Mouse (Mus musculus): ENCODE measurements around the gene Pros1. TPM values are rescaled to one million over a fixed set of nuclear protein-coding genes. Genes with fewer than 3 reads are reported as not detected.

Pros1 gene
- polyA plus RNA-seq, 1 experiment from 2014 or later = 60.0 TPM

DNA sequence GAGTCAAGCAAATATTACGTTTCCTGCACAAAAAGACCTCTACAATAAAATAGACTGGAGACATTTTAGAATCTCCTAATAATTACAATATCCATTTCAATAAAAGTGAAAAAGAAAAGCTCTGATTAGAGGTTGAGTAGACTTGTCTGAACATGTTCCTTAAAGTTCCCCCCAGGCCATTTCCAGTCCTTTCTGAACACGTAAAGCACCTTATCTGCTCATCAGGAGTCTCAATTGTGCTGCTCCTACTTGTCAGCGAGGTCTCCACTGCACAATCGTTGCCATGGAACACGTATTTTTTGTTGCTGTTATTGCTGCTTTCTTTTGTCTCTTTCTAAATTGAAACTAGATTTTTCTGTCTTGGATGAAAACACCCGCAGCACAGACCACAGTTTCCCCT lies 7.3 kb downstream of the Pros1 start:
- 0 out of 2 replicates have a peak overlapping the region, but pooled peaks have one; percentile 18 for H3K27ac ChIP-seq (replicated peaks)
- no peak overlapping the region for H3K4me2 ChIP-seq (replicated peaks)
- H3K9me3 ChIP-seq (replicated peaks) = no peaks in the 10 kb centered on the region
- no peak for ATAC-seq (ENCODE audit: insufficient number of reproducible peaks, low FRiP score, low TSS enrichment, low read depth)
- WGBS = 45% methylated on average over 6 of the region's 6 CpGs
- H3K27me3 ChIP-seq = no peaks in the 10 kb centered on the region
- H3K4me3 ChIP-seq (replicated peaks) = no peak overlapping the region
- H3K9ac ChIP-seq = no peak overlapping the region
- no peaks in the 10 kb centered on the region for H3K4me1 ChIP-seq
- no peaks in the 10 kb centered on the region for H3K36me3 ChIP-seq

DNA sequence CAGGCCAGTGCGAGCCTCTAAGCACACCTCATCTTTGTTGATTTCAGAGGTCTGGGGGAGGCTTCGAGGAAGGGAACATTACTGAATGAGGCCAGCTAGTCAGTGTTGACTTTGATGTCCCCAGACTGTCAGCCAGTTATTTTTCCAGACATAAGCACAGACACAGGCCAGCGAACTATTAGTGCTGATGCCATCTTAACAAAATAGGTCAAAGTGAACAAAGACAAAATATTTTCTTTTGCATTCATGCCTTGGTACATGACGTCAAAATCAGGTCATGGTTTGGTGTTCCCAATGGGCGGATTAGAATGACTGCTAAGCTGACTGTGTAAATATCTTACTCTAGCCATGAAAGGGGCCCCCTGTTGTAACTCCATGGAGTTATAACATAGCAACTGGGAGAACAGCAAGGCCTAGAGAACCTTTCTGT lies 18.6 kb downstream of the Pros1 start:
- H3K4me1 ChIP-seq = no peaks in the 10 kb centered on the region
- no peak for ATAC-seq (ENCODE audit: insufficient number of reproducible peaks, low FRiP score, low TSS enrichment, low read depth)
- H3K36me3 ChIP-seq = no peaks in the 10 kb centered on the region
- H3K4me3 ChIP-seq (replicated peaks) = no peak overlapping the region
- H3K9me3 ChIP-seq (replicated peaks) = no peaks in the 10 kb centered on the region; the same call in 1 of the 2 replicates
- 68% methylated on average over 5 of the region's 5 CpGs for WGBS
- no peaks in the 10 kb centered on the region for H3K27me3 ChIP-seq
- no peak overlapping the region for H3K9ac ChIP-seq
- no peak overlapping the region for H3K4me2 ChIP-seq (replicated peaks)
- no peak overlapping the region for H3K27ac ChIP-seq (replicated peaks)

DNA sequence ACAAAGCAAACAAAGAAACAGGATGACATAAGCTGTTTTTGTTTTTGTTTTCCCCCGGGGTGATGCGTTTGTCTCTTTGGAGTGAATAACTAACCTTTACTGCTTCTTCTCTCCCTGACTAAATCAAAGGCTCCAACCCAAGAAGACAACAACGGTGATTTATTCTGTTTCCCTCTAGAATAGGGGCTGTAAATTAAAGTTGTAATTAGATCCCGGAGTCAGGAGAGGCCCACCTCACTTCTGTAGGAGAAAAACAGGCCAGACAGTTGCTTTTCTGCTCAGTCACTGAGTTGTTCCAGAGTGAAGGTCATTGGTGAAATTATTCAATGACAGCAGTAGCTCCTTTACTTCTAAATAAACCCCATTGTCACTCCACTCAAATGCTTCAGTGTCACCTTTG lies 19.1 kb downstream of the Pros1 start:
- no peak overlapping the region for H3K9ac ChIP-seq
- no peaks in the 10 kb centered on the region for H3K36me3 ChIP-seq
- no peak overlapping the region for H3K4me2 ChIP-seq (replicated peaks)
- H3K27me3 ChIP-seq = no peaks in the 10 kb centered on the region
- H3K4me3 ChIP-seq (replicated peaks) = no peak overlapping the region
- no peaks in the 10 kb centered on the region; the same call in 1 of the 2 replicates for H3K9me3 ChIP-seq (replicated peaks)
- 48% methylated on average over 4 of the region's 4 CpGs for WGBS
- ATAC-seq (ENCODE audit: insufficient number of reproducible peaks, low FRiP score, low TSS enrichment, low read depth) = no peak
- H3K27ac ChIP-seq (replicated peaks) = no peak overlapping the region
- H3K4me1 ChIP-seq = no peaks in the 10 kb centered on the region

DNA sequence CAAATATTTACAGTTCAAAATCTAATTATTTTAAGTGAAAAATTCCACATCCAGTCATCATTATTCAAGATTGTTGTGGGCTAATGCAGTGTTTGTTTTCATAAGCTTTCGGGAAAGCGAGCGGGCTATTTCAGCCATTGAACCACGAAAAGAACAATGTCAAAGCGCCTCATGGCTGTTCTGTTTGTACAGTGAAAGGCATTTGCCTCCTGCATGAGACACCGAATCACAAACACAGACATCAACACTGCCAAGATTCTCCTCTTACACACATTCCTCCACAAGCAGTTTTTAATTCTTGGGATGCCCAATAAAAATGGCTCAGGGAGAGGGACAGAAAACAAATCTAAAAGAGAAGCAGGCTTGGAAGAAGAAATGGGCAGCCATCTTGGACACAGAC lies 20.0 kb downstream of the Pros1 start:
- Histone ChIP-seq H3K27me3 (no peaks in the 10 kb centered on the region), H3K4me3 (replicated peaks) (no peak overlapping the region), H3K9ac (no peak overlapping the region), H3K4me1 (no peaks in the 10 kb centered on the region), H3K9me3 (replicated peaks) (no peaks in the 10 kb centered on the region; the same call in 1 of the 2 replicates), H3K36me3 (no peaks in the 10 kb centered on the region), H3K4me2 (replicated peaks) (no peak overlapping the region), H3K27ac (replicated peaks) (no peak overlapping the region)
- ATAC-seq (ENCODE audit: insufficient number of reproducible peaks, low FRiP score, low TSS enrichment, low read depth) = no peak
- WGBS = 59% methylated on average over 6 of the region's 6 CpGs

DNA sequence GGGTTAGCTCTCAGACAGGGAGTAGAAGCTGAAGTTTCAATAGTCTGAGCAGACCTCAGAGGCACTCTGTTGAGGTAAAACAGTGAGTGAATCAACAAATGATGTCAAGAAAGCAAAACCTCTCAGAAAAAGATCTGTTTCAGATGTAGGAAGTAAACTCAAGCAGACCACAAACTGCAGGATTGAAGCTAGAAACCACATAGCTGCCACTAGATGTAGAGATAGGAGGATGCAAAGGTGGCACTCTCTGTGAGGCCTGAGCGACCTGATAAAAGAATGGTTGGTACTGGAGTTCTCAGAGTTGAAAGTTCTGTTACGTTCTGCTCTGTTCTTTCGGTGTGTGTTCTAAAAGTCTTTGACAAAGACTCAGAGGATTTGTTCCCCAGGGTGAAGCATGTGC lies 41.7 kb downstream of the Pros1 start:
- no peaks in the 10 kb centered on the region for H3K9me3 ChIP-seq (replicated peaks)
- H3K27ac ChIP-seq (replicated peaks) = no peak overlapping the region
- no peaks in the 10 kb centered on the region for H3K4me1 ChIP-seq
- no peak overlapping the region for H3K9ac ChIP-seq
- H3K4me3 ChIP-seq (replicated peaks) = no peak overlapping the region
- H3K27me3 ChIP-seq = no peaks in the 10 kb centered on the region
- WGBS = 83% methylated on average over 3 of the region's 3 CpGs
- no peak for ATAC-seq (ENCODE audit: insufficient number of reproducible peaks, low FRiP score, low TSS enrichment, low read depth)
- no peaks in the 10 kb centered on the region for H3K36me3 ChIP-seq
- H3K4me2 ChIP-seq (replicated peaks) = no peak overlapping the region

DNA sequence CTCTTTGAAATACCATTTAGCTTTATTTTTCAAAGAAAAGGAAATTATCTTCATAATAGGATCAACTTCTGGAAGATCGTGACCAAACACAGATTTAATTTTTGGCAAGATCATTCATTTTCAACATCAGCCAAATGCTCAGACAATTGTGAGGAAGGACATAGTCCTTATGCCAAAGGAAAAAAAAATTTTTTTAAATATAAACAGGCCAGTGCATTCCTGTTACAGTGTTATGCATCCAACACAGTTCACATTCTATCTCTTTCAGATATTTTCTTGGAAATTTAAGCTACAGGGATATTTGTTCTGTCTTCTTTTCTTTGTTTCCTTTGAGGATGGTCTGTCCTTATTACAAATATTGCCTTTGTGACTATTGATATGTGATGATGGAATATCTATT lies 57.3 kb downstream of the Pros1 start:
- ATAC-seq (ENCODE audit: insufficient number of reproducible peaks, low FRiP score, low TSS enrichment, low read depth) = no peak
- WGBS = 34% methylated on average over 1 of the region's 1 CpGs
- no peaks in the 10 kb centered on the region for H3K9me3 ChIP-seq (replicated peaks)
- H3K36me3 ChIP-seq = 0 out of 2 replicates have a peak, but pooled peaks cover 8% of the 10 kb centered on the region
- no peaks in the 10 kb centered on the region for H3K27me3 ChIP-seq
- no peak overlapping the region for H3K4me2 ChIP-seq (replicated peaks)
- H3K4me1 ChIP-seq = no peaks in the 10 kb centered on the region
- no peak overlapping the region for H3K9ac ChIP-seq
- no peak overlapping the region for H3K4me3 ChIP-seq (replicated peaks)
- no peak overlapping the region for H3K27ac ChIP-seq (replicated peaks)

DNA sequence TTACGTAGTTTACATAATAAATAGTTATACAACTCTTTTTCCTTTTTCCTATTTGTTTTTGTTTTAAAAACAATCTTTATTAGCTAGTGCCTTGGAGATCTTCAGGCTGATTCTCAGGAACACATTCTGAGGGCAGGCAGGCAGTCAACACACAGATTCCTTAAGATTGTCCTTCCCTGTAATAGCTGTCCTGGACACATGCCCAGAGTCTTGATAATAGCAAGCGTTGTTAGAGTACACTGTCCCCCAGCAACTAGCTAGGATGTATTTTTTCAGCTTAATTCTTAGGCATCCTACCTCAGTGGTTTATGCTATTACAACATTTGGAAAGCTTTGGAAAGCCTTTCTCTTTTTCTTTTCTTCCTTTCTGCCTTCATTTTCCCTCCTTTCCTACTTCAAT lies 58.1 kb downstream of the Pros1 start:
- no peaks in the 10 kb centered on the region for H3K4me1 ChIP-seq
- no peaks in the 10 kb centered on the region for H3K27me3 ChIP-seq
- 66% methylated on average over 2 of the region's 2 CpGs for WGBS
- no peaks in the 10 kb centered on the region for H3K9me3 ChIP-seq (replicated peaks)
- 0 out of 2 replicates have a peak, but pooled peaks cover 8% of the 10 kb centered on the region for H3K36me3 ChIP-seq
- no peak overlapping the region for H3K27ac ChIP-seq (replicated peaks)
- no peak overlapping the region for H3K4me3 ChIP-seq (replicated peaks)
- no peak overlapping the region for H3K9ac ChIP-seq
- no peak overlapping the region for H3K4me2 ChIP-seq (replicated peaks)
- no peak for ATAC-seq (ENCODE audit: insufficient number of reproducible peaks, low FRiP score, low TSS enrichment, low read depth)

DNA sequence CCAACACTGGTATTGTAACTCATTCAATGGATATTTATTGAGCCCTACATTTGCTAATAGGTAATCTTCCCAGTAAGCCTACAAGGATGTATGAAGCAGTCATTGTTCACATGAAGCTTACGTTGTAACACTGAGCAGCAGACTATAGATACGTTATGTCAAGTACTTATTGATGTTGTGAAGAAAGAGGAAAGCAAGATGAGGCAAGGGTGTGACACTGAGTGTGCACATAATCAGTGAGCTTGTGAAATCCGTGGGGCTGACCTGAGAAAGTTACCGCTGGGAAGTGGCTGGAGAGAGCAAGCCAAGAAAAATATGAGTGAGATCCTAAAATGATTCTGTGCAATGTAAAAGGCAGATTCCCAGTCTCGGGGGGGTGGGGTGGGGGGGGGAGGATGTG lies 61.4 kb downstream of the Pros1 start:
- no peak overlapping the region for H3K4me2 ChIP-seq (replicated peaks)
- H3K4me3 ChIP-seq (replicated peaks) = no peak overlapping the region
- 0 out of 2 replicates have a peak, but pooled peaks cover 4% of the 10 kb centered on the region for H3K36me3 ChIP-seq
- no peak overlapping the region for H3K27ac ChIP-seq (replicated peaks)
- no peak overlapping the region for H3K9ac ChIP-seq
- 74% methylated on average over 5 of the region's 5 CpGs for WGBS
- no peaks in the 10 kb centered on the region for H3K9me3 ChIP-seq (replicated peaks)
- ATAC-seq (ENCODE audit: insufficient number of reproducible peaks, low FRiP score, low TSS enrichment, low read depth) = no peak
- no peaks in the 10 kb centered on the region for H3K4me1 ChIP-seq
- no peaks in the 10 kb centered on the region for H3K27me3 ChIP-seq

DNA sequence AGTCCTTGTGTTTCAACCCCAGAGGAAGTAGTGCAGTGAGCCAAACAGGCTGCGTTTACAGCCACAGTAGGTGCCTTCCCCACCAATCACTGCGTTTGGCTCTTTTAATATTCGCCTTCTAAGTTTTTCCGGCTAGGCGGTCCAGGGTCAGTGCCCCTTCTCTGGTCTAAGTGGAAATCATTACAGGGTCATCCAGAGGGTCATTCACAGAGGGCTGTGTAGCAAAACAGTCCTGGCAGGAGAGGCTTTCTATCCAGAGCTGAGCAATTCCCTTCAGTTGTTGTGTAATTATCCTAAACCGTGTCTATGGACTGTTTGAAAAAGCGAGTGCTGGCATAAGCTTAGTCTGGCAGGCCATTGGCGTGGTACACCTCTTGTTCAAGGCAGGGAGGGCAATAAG lies 68.1 kb downstream of the Pros1 start:
- 33% methylated on average over 8 of the region's 8 CpGs for WGBS
- no peak for ATAC-seq (ENCODE audit: insufficient number of reproducible peaks, low FRiP score, low TSS enrichment, low read depth)
- H3K27ac ChIP-seq (replicated peaks) = no peak overlapping the region

DNA sequence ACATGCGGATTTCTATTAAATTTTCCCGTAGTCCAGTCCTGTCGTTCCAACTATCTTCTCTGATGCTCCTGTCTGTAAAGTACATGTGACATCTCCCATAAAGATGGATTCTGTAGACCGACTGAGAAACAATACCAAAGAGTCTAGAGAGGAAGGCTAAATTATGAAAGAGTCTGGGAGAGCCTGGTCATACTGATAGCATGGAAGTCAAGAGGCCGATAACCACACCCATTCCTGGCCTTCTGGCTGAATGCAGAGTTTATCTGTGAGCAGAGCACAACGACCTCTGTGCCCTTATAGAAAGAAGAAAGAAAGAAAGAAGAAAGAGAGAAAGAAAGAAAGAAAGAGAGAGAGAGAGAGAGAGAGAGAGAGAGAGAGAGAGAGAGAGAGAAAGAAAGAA lies 77.2 kb downstream of the Pros1 start:
- Histone ChIP-seq H3K27ac (replicated peaks) (no peak overlapping the region), H3K4me2 (replicated peaks) (no peak overlapping the region), H3K4me3 (replicated peaks) (no peak overlapping the region), H3K36me3 (0 out of 2 replicates have a peak, but pooled peaks cover 4% of the 10 kb centered on the region), H3K9me3 (replicated peaks) (no peaks in the 10 kb centered on the region), H3K27me3 (no peaks in the 10 kb centered on the region), H3K9ac (no peak overlapping the region), H3K4me1 (no peaks in the 10 kb centered on the region)
- no peak for ATAC-seq (ENCODE audit: insufficient number of reproducible peaks, low FRiP score, low TSS enrichment, low read depth)
- WGBS = 86% methylated on average over 6 of the region's 6 CpGs

More for the DNA sequence above, 68.1 kb downstream of the Pros1 start:
- Histone ChIP-seq H3K9ac (no peak overlapping the region), H3K4me3 (replicated peaks) (no peak overlapping the region), H3K27me3 (no peaks in the 10 kb centered on the region), H3K4me2 (replicated peaks) (no peak overlapping the region), H3K9me3 (replicated peaks) (no peaks in the 10 kb centered on the region), H3K4me1 (no peaks in the 10 kb centered on the region), H3K36me3 (no peaks in the 10 kb centered on the region)

DNA sequence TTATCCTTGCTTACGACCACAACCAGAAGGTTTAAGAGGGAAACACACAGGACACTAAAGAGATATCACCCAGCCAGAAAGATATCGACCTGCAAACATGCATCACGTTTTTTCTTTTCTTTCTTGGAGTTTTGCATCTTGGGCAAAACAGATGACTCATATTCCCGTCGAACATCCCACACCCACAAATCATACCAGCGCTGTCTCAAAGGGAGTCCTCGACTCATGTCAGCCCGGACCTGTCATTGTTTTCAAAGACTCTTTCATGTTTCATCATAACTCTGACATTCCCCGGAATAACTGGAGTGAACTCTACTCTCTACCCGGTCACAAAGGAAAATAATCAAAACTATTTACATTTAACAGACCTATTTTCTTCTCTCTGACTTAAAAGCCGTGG lies 82.2 kb downstream of the Pros1 start:
- Histone ChIP-seq H3K9ac (no peak overlapping the region), H3K27me3 (no peaks in the 10 kb centered on the region), H3K27ac (replicated peaks) (no peak overlapping the region), H3K4me3 (replicated peaks) (no peak overlapping the region), H3K9me3 (replicated peaks) (no peaks in the 10 kb centered on the region), H3K36me3 (no peaks in the 10 kb centered on the region), H3K4me1 (no peaks in the 10 kb centered on the region), H3K4me2 (replicated peaks) (no peak overlapping the region)
- 33% methylated on average over 11 of the region's 11 CpGs for WGBS
- ATAC-seq (ENCODE audit: insufficient number of reproducible peaks, low FRiP score, low TSS enrichment, low read depth) = no peak

DNA sequence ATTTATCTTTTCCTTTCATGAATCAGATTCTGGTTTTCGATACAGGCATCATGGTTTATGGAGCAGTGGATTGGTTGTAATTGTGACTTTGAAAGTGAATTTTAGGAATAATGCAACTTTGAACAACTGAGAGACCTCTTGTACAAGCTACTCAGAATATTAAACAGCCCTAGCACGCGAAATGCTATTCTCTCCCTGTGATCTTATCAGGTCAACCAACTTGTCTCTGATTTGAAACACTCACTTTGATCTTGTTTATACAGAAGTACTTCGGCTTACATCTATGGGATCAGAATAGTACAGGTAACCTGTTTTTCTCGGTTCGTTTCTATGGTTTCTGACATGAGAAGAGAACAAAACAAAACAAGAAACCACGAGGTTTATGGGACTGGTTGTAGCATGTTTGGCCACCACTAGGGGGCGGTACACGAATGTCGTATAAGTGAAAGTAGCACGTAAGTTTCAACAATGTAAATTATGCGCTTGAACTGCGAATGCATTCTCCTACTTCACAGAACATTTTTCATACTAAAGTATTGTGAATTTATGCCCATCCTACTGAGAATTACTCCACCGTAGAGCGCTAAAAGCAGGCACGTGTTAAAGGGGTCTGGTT lies 86.4 kb downstream of the Pros1 start:
- Histone ChIP-seq H3K4me3 (replicated peaks) (peak overlapping the region; percentile 18), H3K9me3 (replicated peaks) (no peaks in the 10 kb centered on the region), H3K9ac (no peak overlapping the region), H3K27ac (replicated peaks) (no peak overlapping the region), H3K27me3 (no peaks in the 10 kb centered on the region), H3K36me3 (no peaks in the 10 kb centered on the region), H3K4me2 (replicated peaks) (peak overlapping the region; percentile 29), H3K4me1 (no peaks in the 10 kb centered on the region)
- peak; percentile 51; the same call in 1 of the 2 replicates for ATAC-seq (ENCODE audit: insufficient number of reproducible peaks, low FRiP score, low TSS enrichment, low read depth)
- WGBS = 19% methylated on average over 16 of the region's 16 CpGs
